Mouse (Mus musculus) kidney, adult 2 months (tissue): ENCODE measurements around the gene Arfgef3. TPM values are rescaled to one million over a fixed set of nuclear protein-coding genes. Genes with fewer than 3 reads are reported as not detected.
"Not testable (repeated sequence)": the region's sequence is repeated elsewhere in the genome, so short reads cannot be mapped to it uniquely, and the experiment has no call there.

Experiments used
- DNase-seq: peaks from one replicate; pipeline ENCODE4 v3.0.0; 2021
- H3K27ac ChIP-seq: fragments of 200-500 bp; 2 replicates; pipeline ENCODE4 v1.5.1; 2012; ENCODE audit warnings: low read depth, low read length, control low read depth, inconsistent platforms; ENCODE audit not compliant: insufficient read depth
- H3K27me3 ChIP-seq: fragments of 200-500 bp; replicated peaks from 2 replicates; pipeline ENCODE4 v1.6.1; 2012; ENCODE audit warnings: mild to moderate bottlenecking, moderate library complexity, low read length, inconsistent platforms; ENCODE audit not compliant: control insufficient read depth, insufficient read depth
- H3K36me3 ChIP-seq: fragments of 200-500 bp; 2 replicates; pipeline ENCODE4 v1.6.1; 2012; ENCODE audit warnings: mild to moderate bottlenecking, moderate library complexity, low read length, inconsistent platforms; ENCODE audit not compliant: control insufficient read depth, insufficient read depth
- H3K4me1 ChIP-seq: fragments of 200-500 bp; 2 replicates; pipeline ENCODE4 v1.6.1; 2011; ENCODE audit warnings: low read length; ENCODE audit not compliant: control insufficient read depth, insufficient read depth
- H3K4me3 ChIP-seq: fragments of 200-500 bp; 2 replicates; pipeline ENCODE4 v1.5.1; 2011; ENCODE audit warnings: mild to moderate bottlenecking, low read depth, low read length, control low read depth; ENCODE audit not compliant: insufficient read depth
- CTCF ChIP-seq: fragments of 200-500 bp; conservative IDR thresholded peaks from 2 replicates; pipeline ENCODE4 v1.5.1; 2011; ENCODE audit warnings: low read depth, mild to moderate bottlenecking, control low read depth, low read length, moderate library complexity, mixed read lengths; ENCODE audit not compliant: insufficient read depth, insufficient read length
- POLR2A ChIP-seq: fragments of 200-500 bp; IDR thresholded peaks from one replicate; pipeline ENCODE4 v1.6.1; 2011; ENCODE audit warnings: low read depth, low read length, control low read depth
- WGBS: fragments of 180-500 bp; shearing (Covaris S2); methylation state at CpG from one replicate; pipeline ENCODE4 v1.1.7; 2018; 5-methylcytosine and 5-hydroxymethylcytosine counted together
- polyA plus RNA-seq: library from polyadenylated mRNA; depleted of rRNA; stranded (reverse); fragments of >200 nt; gene quantifications from 2 replicates; pipeline ENCODE4 v1.2.3, GENCODE M21; 2012

Gene Arfgef3
- polyA plus RNA-seq, 1 experiment: 1.1 TPM

DNA sequence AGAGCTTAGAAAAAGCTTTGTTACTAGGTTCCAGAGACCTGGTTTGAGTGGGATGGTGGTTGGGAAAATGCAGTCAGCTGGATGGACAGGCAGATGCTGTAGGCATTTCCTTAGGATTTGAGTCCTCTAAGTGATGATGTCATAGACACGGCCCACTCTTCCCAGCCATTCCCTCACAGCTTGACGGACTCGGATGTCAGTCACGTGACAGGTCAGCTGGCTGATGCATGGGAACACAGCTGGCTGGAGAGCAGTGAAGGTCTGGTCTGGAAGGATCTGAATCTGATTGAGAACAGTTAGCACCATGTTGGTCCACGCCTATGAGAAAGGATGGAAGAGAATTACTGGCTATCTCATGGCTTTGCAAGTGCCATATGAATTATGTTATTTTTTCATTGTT lies 154.3 kb downstream of the Arfgef3 start:
- Histone ChIP-seq H3K27me3 (no peaks in the 10 kb centered on the region), H3K27ac (no peak overlapping the region), H3K36me3 (no peaks in the 10 kb centered on the region), H3K4me1 (no peaks in the 10 kb centered on the region), H3K4me3 (no peak overlapping the region)
- no peak for DNase-seq
- 89% methylated on average over 5 of the region's 5 CpGs for WGBS
- TF ChIP-seq POLR2A (no peak), CTCF (no peak)

DNA sequence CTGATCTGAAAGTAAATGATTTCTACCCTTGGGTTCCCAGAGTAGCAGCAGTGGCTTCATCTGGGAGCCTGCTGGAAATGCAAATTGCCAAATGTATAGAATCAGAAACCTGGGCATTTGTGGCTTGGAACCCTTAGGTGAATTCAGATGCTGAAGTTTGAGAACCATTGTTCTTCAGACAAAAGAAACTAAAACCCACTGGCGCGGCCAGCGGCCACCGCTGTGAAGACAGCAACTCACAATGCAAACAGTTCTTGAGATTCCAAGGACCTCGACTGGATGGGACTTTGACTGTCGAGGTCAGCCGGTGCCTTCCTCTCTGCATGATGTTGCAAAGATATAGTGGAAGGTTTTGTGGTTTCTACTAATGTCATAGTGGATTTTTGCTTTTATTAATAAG lies 159.6 kb downstream of the Arfgef3 start:
- Histone ChIP-seq H3K27ac (no peak overlapping the region), H3K4me3 (no peak overlapping the region)
- 38% methylated on average over 7 of the region's 7 CpGs for WGBS

DNA sequence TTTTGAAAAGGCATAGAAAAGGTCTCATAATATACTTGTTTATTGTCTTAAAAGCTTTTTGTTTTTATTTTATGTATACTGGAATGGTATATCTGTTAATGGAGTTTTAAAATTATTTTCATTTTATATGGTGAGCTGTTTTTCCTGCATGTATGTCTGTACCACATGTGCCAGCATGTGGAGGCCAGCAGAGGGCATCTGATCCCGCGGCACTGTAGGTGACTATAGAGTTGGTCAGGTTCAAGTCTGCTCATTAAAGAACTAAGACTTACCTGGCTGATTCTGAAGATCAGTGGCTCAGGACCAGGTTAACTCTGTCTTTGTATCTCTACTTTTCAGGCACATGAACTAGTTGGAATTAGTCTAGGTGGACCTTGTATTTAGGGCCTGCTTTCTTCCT lies 171.2 kb downstream of the Arfgef3 start:
- Histone ChIP-seq H3K27me3 (no peaks in the 10 kb centered on the region), H3K36me3 (no peaks in the 10 kb centered on the region), H3K4me3 (no peak overlapping the region), H3K27ac (no peak overlapping the region), H3K4me1 (no peaks in the 10 kb centered on the region)
- peak; percentile 19 for DNase-seq
- 49% methylated on average over 2 of the region's 2 CpGs for WGBS
- TF ChIP-seq POLR2A (no peak), CTCF (peak; percentile 67)

More for the DNA sequence above, 159.6 kb downstream of the Arfgef3 start:
- Histone ChIP-seq H3K4me1 (no peaks in the 10 kb centered on the region), H3K27me3 (no peaks in the 10 kb centered on the region), H3K36me3 (no peaks in the 10 kb centered on the region)
- no peak for DNase-seq
- TF ChIP-seq CTCF: no peak
- TF ChIP-seq POLR2A: no peak

DNA sequence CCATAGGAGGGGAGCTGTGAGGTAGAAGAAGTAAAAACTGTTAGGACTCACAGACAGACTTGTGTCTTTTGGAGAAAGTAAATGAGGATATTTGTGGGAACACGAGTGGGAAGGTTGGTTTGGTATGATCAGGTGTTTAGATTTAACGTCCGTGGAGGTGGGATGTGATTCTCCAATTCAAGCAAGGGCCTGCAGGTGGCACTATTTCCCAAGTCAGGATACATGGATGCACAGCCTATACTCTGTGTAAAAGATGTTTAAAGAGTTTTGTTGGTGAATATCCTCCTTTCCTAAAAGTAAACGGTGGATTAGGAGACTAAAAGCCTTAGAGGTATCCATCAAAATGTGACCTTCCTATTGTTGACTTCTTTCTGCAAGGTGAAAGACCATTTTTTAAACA lies 180.8 kb downstream of the Arfgef3 start:
- H3K4me1 ChIP-seq: no peaks in the 10 kb centered on the region
- no peak overlapping the region for H3K27ac ChIP-seq
- peak; percentile 55 for DNase-seq
- WGBS: 2% methylated on average over 4 of the region's 4 CpGs
- peak; percentile 67 for TF ChIP-seq CTCF
- TF ChIP-seq POLR2A: no peak
- H3K4me3 ChIP-seq: no peak overlapping the region
- H3K36me3 ChIP-seq: no peaks in the 10 kb centered on the region
- H3K27me3 ChIP-seq: no peaks in the 10 kb centered on the region

DNA sequence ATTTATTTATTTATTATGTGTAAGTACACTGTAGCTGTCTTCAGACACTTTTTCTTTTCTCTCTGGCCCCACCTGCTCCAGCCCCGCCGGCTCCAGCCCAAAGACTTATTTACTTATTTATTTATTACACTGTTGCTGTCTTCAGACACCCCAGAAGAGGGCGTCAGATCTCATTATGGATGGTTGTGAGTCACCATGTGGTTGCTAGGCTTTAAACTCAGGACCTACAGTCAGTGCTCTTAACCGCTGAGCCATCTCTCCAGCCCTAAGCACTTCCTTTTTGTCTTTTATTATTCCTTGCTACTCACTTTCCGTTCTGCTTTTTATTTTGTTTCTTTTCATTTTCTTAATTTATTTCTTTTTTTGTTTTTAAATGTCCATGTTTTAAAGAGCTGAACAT lies 182.3 kb downstream of the Arfgef3 start:
- no peaks in the 10 kb centered on the region for H3K36me3 ChIP-seq
- 51% methylated on average over 5 of the region's 5 CpGs for WGBS
- DNase-seq: no peak
- TF ChIP-seq CTCF: no peak
- TF ChIP-seq POLR2A: no peak
- H3K4me3 ChIP-seq: no peak overlapping the region
- H3K27me3 ChIP-seq: no peaks in the 10 kb centered on the region
- no peak overlapping the region for H3K27ac ChIP-seq
- H3K4me1 ChIP-seq: no peaks in the 10 kb centered on the region

DNA sequence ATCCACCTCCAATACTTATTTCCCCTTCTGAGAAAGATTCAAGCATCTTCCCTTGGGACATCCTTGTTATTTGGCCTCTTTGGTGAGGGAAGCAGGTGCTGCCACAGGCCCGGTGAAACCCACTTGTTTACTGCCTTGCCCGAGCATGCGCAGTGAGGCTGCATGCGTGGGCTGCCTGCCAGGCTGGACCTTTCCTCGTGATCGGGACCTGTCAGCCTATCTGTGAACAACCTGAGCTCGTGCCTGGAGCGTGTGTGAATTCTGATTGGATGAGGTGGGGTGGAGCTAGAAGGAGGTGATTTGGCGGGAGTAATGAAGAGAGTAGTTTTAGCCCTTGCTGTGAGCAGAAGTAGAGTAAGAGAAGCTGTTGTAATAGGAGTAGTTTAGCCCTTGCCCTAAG lies 184.7 kb downstream of the Arfgef3 start:
- H3K4me3 ChIP-seq, H3K27ac ChIP-seq, H3K4me1 ChIP-seq, H3K27me3 ChIP-seq, H3K36me3 ChIP-seq, DNase-seq: not testable (repeated sequence)
- 82% methylated on average over 9 of the region's 9 CpGs for WGBS

DNA sequence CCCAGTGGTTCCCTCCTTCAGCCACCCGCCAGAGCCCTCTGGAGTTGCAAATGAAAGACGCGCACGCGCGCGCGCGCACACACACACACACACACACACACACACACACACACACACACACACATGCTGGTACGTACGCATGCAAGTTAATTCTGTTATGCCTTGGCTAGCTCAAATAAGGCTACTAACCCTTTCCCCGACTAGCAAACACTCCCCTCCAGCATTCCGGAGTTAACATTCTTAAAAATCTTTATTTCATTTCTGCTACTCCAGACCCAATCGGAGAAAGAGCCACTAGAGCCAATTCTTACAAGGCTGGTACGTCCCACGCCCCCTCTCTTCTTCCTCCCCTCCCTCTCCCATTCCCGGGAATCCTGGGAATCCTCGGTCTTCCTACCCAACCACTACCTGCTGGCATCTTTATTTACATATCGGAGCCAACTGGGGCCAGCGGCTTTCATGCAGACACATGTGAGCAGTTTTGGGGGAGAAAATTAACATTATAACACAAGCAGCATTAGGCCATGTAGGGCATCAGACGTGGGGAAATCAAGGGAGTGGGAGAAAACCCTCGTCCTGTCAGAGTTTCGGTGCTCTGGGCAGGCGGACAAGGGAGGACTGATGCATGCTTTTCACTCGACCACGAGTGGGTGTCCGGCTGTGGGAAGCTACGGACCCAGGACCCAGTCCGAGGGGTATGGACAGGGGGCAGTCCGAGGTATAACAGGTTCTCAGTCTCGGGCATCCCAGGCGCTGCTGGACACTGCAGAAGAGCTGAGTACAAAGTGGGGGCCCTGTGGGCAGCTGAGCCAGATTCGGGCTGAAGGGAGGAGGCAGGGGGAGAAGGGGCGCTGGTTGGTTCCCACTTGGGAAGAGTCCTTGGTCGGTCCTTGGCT lies 194.2 kb downstream of the Arfgef3 start:
- H3K36me3 ChIP-seq: no peaks in the 10 kb centered on the region
- no peak for TF ChIP-seq POLR2A
- no peak for TF ChIP-seq CTCF
- H3K27ac ChIP-seq: no peak overlapping the region
- WGBS: 12% methylated on average over 35 of the region's 35 CpGs
- H3K4me3 ChIP-seq: peak overlapping the region; percentile 27
- H3K4me1 ChIP-seq: no peaks in the 10 kb centered on the region
- H3K27me3 ChIP-seq: no peaks in the 10 kb centered on the region
- DNase-seq: no peak

DNA sequence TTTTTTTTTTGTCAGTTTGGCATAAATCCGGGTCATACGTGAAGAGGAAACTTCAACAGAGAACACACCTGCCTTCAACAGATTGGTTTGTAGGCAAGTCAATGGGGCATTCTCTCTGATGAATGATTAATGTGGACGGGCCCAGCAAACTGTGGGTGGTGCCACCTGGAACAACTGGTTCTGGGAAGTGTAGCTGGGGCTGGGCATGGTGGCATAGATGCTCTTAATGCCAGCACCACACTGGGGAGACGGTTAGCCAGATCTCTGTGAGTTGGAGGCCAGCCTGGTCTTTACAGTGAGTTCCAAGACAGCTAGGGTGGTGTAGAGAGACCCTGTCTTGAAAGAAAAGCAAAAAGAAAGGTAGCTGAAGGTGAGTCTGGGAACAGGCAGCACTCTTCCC lies 196.4 kb downstream of the Arfgef3 start:
- H3K4me3 ChIP-seq: no peak overlapping the region
- H3K27me3 ChIP-seq: no peaks in the 10 kb centered on the region
- no peak overlapping the region for H3K27ac ChIP-seq
- DNase-seq: peak; percentile 42
- TF ChIP-seq CTCF (no peak), POLR2A (no peak)
- no peaks in the 10 kb centered on the region for H3K36me3 ChIP-seq
- 45% methylated on average over 4 of the region's 4 CpGs for whole genome bisulfite sequencing
- no peaks in the 10 kb centered on the region for H3K4me1 ChIP-seq
